Mouse (Mus musculus) lung, adult 2 months (tissue): Measurements from ENCODE around the gene Tmem211. TPM values are rescaled to one million over a fixed set of nuclear protein-coding genes. Genes with fewer than 3 reads are reported as not detected.

Experiments used
- DNase-seq: peaks from one replicate; pipeline ENCODE4 v3.0.0; 2022
- H3K4me1 ChIP-seq: fragments of 200-500 bp; 2 replicates; pipeline ENCODE4 v1.6.1; 2011; ENCODE audit warnings: low read length; ENCODE audit not compliant: control insufficient read depth, insufficient read depth
- H3K4me3 ChIP-seq: fragments of 200-500 bp; replicated peaks from 2 replicates; pipeline ENCODE3; 2011; ENCODE audit warnings: low read depth, mild to moderate bottlenecking, control low read depth, low read length; ENCODE audit errors: extremely low read depth
- CTCF ChIP-seq: fragments of 200-500 bp; IDR thresholded peaks from 2 replicates; pipeline ENCODE4 v1.5.1; 2011; ENCODE audit warnings: mild to moderate bottlenecking, low read length, control low read depth; ENCODE audit not compliant: insufficient read depth
- POLR2A ChIP-seq: fragments of 200-500 bp; IDR thresholded peaks from 2 replicates; pipeline ENCODE4 v1.6.1; 2011; ENCODE audit warnings: low read depth, mild to moderate bottlenecking, control low read depth, low read length, borderline replicate concordance; ENCODE audit errors: extremely low read depth
- WGBS: fragments of 180-500 bp; shearing (Covaris S2); methylation state at CpG from one replicate; pipeline ENCODE4 v1.1.7; 2018; 5-methylcytosine and 5-hydroxymethylcytosine counted together
- polyA plus RNA-seq: library from polyadenylated mRNA; depleted of rRNA; stranded (reverse); fragments of >200 nt; gene quantifications from 2 replicates; pipeline ENCODE4 v1.2.3, GENCODE M21; 2012; rRNA removed

Gene Tmem211
- 0.08 TPM in 1 of 2 replicates, not detected in the other for polyA plus RNA-seq

- peaks cover 4% of the 10 kb centered on the region; the same call in 1 of the 2 replicates for H3K4me1 ChIP-seq
- TF ChIP-seq POLR2A (no peak), CTCF (peak; percentile 91)
- peak; percentile 81 for DNase-seq
- WGBS, result under 1% methylated on average over 13 of the region's 13 CpGs
- no peak within 1 kb of the TSS for H3K4me3 ChIP-seq
Observed at GRCm38 (mm10) chr5:113226632-113227102, at the start of gene Tmem211. Tmem211 (plus strand) TSS chr5:113226909.

- Histone ChIP-seq H3K4me1 (peaks cover 7% of the 10 kb centered on the region; the same call in 1 of the 2 replicates), H3K4me3 (no peak overlapping the region)
- DNase-seq, result no peak
- 13% methylated on average over 9 of the region's 9 CpGs for WGBS
- no peak for TF ChIP-seq CTCF
- no peak for TF ChIP-seq POLR2A
Observed at GRCm38 (mm10) chr5:113179451-113179842, 47.3 kb upstream of the Tmem211 start.

- peak; percentile 89 for TF ChIP-seq CTCF
- TF ChIP-seq POLR2A, result no peak
- 4% methylated on average over 30 of the region's 30 CpGs for WGBS
- DNase-seq, result peak; percentile 84
Observed at GRCm38 (mm10) chr5:113179843-113180682, 46.6 kb upstream of the Tmem211 start.

GRCm38 (mm10) chr5:113180755-113181154 is 46.0 kb upstream of the Tmem211 start:
- DNase-seq, result no peak
- H3K4me1 ChIP-seq, result peaks cover 7% of the 10 kb centered on the region; the same call in 1 of the 2 replicates
- H3K4me3 ChIP-seq, result no peak overlapping the region
- 65% methylated on average over 15 of the region's 15 CpGs for WGBS
- TF ChIP-seq CTCF (no peak), POLR2A (no peak)

More at GRCm38 (mm10) chr5:113179843-113180682, 46.6 kb upstream of the Tmem211 start:
- H3K4me3 ChIP-seq, result no peak overlapping the region
- H3K4me1 ChIP-seq, result peaks cover 7% of the 10 kb centered on the region; the same call in 1 of the 2 replicates

GRCm38 (mm10) chr5:113181441-113181840 is 45.3 kb upstream of the Tmem211 start:
- 30% methylated on average over 6 of the region's 6 CpGs for WGBS
- no peak for DNase-seq
- H3K4me3 ChIP-seq, result no peak overlapping the region
- H3K4me1 ChIP-seq, result peaks cover 7% of the 10 kb centered on the region; the same call in 1 of the 2 replicates
- no peak for TF ChIP-seq POLR2A

GRCm38 (mm10) chr5:113190558-113190957 is 36.2 kb upstream of the Tmem211 start:
- no peak overlapping the region for H3K4me3 ChIP-seq
- H3K4me1 ChIP-seq, result peaks cover 2% of the 10 kb centered on the region; the same call in 1 of the 2 replicates
- DNase-seq, result no peak
- no peak for TF ChIP-seq POLR2A
- no peak for TF ChIP-seq CTCF
- 39% methylated on average over 14 of the region's 14 CpGs for WGBS

- TF ChIP-seq POLR2A, result no peak
- no peak for TF ChIP-seq CTCF
- no peak overlapping the region for H3K4me3 ChIP-seq
- WGBS, result 81% methylated on average over 14 of the region's 14 CpGs
- peaks cover 2% of the 10 kb centered on the region; the same call in 1 of the 2 replicates for H3K4me1 ChIP-seq
- DNase-seq, result no peak
Observed at GRCm38 (mm10) chr5:113191901-113192300, 34.8 kb upstream of the Tmem211 start.

GRCm38 (mm10) chr5:113193762-113194161 is 32.9 kb upstream of the Tmem211 start:
- DNase-seq, result no peak
- Histone ChIP-seq H3K4me1 (peaks cover 9% of the 10 kb centered on the region), H3K4me3 (peak overlapping the region; percentile 1)
- WGBS, result 80% methylated on average over 18 of the region's 18 CpGs
- no peak for TF ChIP-seq CTCF
- TF ChIP-seq POLR2A, result no peak

- 70% methylated on average over 12 of the region's 12 CpGs for WGBS
Observed at GRCm38 (mm10) chr5:113195451-113195850, 31.3 kb upstream of the Tmem211 start.

More at GRCm38 (mm10) chr5:113195451-113195850, 31.3 kb upstream of the Tmem211 start:
- no peak for TF ChIP-seq CTCF
- no peak for TF ChIP-seq POLR2A
- Histone ChIP-seq H3K4me3 (no peak overlapping the region), H3K4me1 (peaks cover 13% of the 10 kb centered on the region)
- DNase-seq, result no peak
